Mouse (Mus musculus) midbrain, embryonic 15.5 days (tissue): ENCODE measurements around the gene Myo1b. TPM values are rescaled to one million over a fixed set of nuclear protein-coding genes. Genes with fewer than 3 reads are reported as not detected.

ENCODE experiments used
- ATAC-seq: fragments of 200-750 bp; cut with Nextera tagmentation; replicated peaks from 2 replicates; pipeline ENCODE4 v1.8.0; 2017; ENCODE audit warnings: moderate TSS enrichment
- H3K27ac ChIP-seq: fragments of 300-500 bp; sonication (generic); 2 replicates; pipeline ENCODE4 v1.5.1; 2015; ENCODE audit warnings: mild to moderate bottlenecking, inconsistent platforms
- H3K27me3 ChIP-seq: fragments of 300-500 bp; sonication (generic); replicated peaks from 2 replicates; pipeline ENCODE4 v1.6.1; 2015; ENCODE audit warnings: inconsistent platforms
- H3K36me3 ChIP-seq: fragments of 300-500 bp; sonication (generic); replicated peaks from 2 replicates; pipeline ENCODE4 v1.6.1; 2015; ENCODE audit warnings: inconsistent platforms
- H3K4me1 ChIP-seq: fragments of 300-500 bp; sonication (generic); 2 replicates; pipeline ENCODE4 v1.6.1; 2015; ENCODE audit warnings: inconsistent platforms
- H3K4me2 ChIP-seq: fragments of 300-500 bp; sonication (generic); 2 replicates; pipeline ENCODE4 v1.6.1; 2015; ENCODE audit warnings: inconsistent platforms, mild to moderate bottlenecking, moderate library complexity
- H3K4me3 ChIP-seq: fragments of 300-500 bp; sonication (generic); 2 replicates; pipeline ENCODE4 v1.5.1; 2015; ENCODE audit warnings: mild to moderate bottlenecking, inconsistent platforms
- H3K9ac ChIP-seq: fragments of 300-500 bp; sonication (generic); 2 replicates; pipeline ENCODE4 v1.6.1; 2015; ENCODE audit warnings: mild to moderate bottlenecking, inconsistent platforms
- H3K9me3 ChIP-seq: fragments of 300-500 bp; sonication (generic); 2 replicates; pipeline ENCODE4 v1.6.1; 2016; ENCODE audit warnings: inconsistent platforms
- WGBS: fragments of 180-500 bp; shearing (Covaris S2); methylation state at CpG from one replicate; pipeline ENCODE4 v1.1.7; 2015; ENCODE audit warnings: mixed read lengths; 5-methylcytosine and 5-hydroxymethylcytosine counted together
- polyA plus RNA-seq: library from polyadenylated mRNA; unstranded; fragments of >200 nt; fragmentation: Nextera tagmentation; extraction: Ambion mirVana; gene quantifications from 2 replicates; pipeline ENCODE4 v1.2.1, GENCODE M21; 2015

Gene Myo1b
- polyA plus RNA-seq, 1 experiment from 2014 or later: 69.4 TPM

DNA sequence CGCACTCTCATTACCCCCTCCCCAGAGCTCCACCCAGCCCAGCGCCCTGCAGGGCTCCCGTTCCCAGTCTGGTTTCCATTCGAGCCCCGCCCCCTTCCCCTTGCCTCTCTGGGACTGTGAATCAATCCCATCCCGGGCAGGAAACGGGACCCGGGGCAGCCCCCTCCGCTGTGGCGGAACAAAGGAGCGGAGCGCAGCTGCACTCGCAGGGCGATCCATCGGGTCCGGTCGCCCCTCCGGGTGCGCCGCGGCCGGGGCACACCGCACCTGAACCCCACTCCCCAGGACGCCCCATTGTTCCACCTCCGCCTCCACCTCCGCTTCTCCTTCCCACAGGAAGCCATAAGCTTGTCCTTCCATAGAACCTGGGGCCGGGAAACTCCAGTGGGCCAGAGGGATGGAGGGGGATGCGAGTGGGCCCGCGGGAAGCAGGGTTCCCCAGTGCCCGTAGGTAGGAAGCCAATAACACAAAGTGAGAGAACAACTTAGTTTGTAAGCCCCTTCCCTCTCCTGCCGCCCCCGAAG, 758 bp downstream of the Myo1b start:
- WGBS: under 1% methylated on average over 32 of the region's 33 CpGs

GRCm38 (mm10) chr1:51914095-51914494, 1.8 kb downstream of the Myo1b start:
- Histone ChIP-seq H3K4me3 (peak overlapping the region; percentile 89), H3K27me3 (no peaks in the 10 kb centered on the region), H3K27ac (no peak overlapping the region), H3K4me1 (peaks cover 31% of the 10 kb centered on the region), H3K9ac (no peak overlapping the region), H3K9me3 (no peaks in the 10 kb centered on the region), H3K4me2 (peak overlapping the region; percentile 67), H3K36me3 (no peaks in the 10 kb centered on the region)
- WGBS: 81% methylated on average over 3 of the region's 3 CpGs
- no peak for ATAC-seq

More for the DNA sequence above, 758 bp downstream of the Myo1b start:
- no peaks in the 10 kb centered on the region for H3K9me3 ChIP-seq
- peak overlapping the region; percentile 67 for H3K4me2 ChIP-seq
- peaks cover 21% of the 10 kb centered on the region for H3K4me1 ChIP-seq
- peak overlapping the region; percentile 82 for H3K27ac ChIP-seq
- no peaks in the 10 kb centered on the region for H3K36me3 ChIP-seq
- H3K4me3 ChIP-seq: peak overlapping the region; percentile 89
- ATAC-seq: peak; percentile 81
- peak overlapping the region; percentile 69 for H3K9ac ChIP-seq
- no peaks in the 10 kb centered on the region for H3K27me3 ChIP-seq

GRCm38 (mm10) chr1:51913071-51913814, 2.6 kb downstream of the Myo1b start:
- Histone ChIP-seq H3K4me2 (peak overlapping the region; percentile 67), H3K27me3 (no peaks in the 10 kb centered on the region), H3K9me3 (no peaks in the 10 kb centered on the region), H3K4me3 (no peak overlapping the region), H3K4me1 (peaks cover 34% of the 10 kb centered on the region), H3K27ac (no peak overlapping the region), H3K36me3 (no peaks in the 10 kb centered on the region), H3K9ac (no peak overlapping the region)
- WGBS: 69% methylated on average over 14 of the region's 14 CpGs
- no peak for ATAC-seq

- ATAC-seq: no peak
- Histone ChIP-seq H3K27ac (no peak overlapping the region), H3K4me2 (no peak overlapping the region), H3K4me3 (no peak overlapping the region), H3K36me3 (no peaks in the 10 kb centered on the region), H3K27me3 (no peaks in the 10 kb centered on the region), H3K4me1 (peaks cover 48% of the 10 kb centered on the region), H3K9ac (no peak overlapping the region), H3K9me3 (no peaks in the 10 kb centered on the region)
- 63% methylated on average over 4 of the region's 4 CpGs for WGBS
These were observed 4.5 kb downstream of the Myo1b start for GRCm38 (mm10) chr1:51911331-51911730.

- WGBS: 76% methylated on average over 2 of the region's 2 CpGs
- H3K4me2 ChIP-seq: no peak overlapping the region
These were observed 6.7 kb downstream of the Myo1b start for GRCm38 (mm10) chr1:51909204-51909603.

DNA sequence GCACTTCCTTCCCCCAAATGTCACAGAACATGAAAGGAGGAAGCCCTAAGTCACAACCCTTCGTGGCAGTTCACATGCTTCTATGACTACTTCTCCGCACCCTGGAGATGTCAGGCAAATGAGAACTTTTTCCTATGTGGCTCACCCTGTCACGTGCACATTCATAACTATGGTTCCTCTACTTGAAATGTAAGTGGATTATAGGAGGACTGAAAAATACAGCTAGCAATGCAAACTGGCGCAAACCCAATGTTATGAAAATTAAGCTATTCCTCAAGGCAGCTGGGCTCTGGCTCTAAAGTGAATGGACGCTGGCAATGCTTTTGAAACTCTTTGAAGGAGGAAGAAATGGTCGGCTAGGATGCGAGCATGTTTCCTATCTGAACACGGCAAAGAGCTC, 8.1 kb downstream of the Myo1b start:
- no peak overlapping the region for H3K4me2 ChIP-seq
- 19% methylated on average over 8 of the region's 8 CpGs for WGBS
- H3K36me3 ChIP-seq: no peaks in the 10 kb centered on the region
- no peak overlapping the region for H3K9ac ChIP-seq
- no peak overlapping the region for H3K4me3 ChIP-seq
- H3K4me1 ChIP-seq: peaks cover 34% of the 10 kb centered on the region
- no peak overlapping the region for H3K27ac ChIP-seq
- no peaks in the 10 kb centered on the region for H3K27me3 ChIP-seq
- H3K9me3 ChIP-seq: no peaks in the 10 kb centered on the region
- ATAC-seq: no peak

More at GRCm38 (mm10) chr1:51909204-51909603, 6.7 kb downstream of the Myo1b start:
- Histone ChIP-seq H3K9me3 (no peaks in the 10 kb centered on the region), H3K27me3 (no peaks in the 10 kb centered on the region), H3K27ac (no peak overlapping the region), H3K4me3 (no peak overlapping the region), H3K9ac (no peak overlapping the region), H3K36me3 (no peaks in the 10 kb centered on the region), H3K4me1 (peaks cover 46% of the 10 kb centered on the region)
- no peak; the same call in 1 of the 2 replicates for ATAC-seq

GRCm38 (mm10) chr1:51906206-51906906, 9.5 kb downstream of the Myo1b start:
- no peak overlapping the region for H3K4me3 ChIP-seq
- ATAC-seq: no peak
- no peaks in the 10 kb centered on the region for H3K9me3 ChIP-seq
- no peak overlapping the region for H3K27ac ChIP-seq
- H3K9ac ChIP-seq: no peak overlapping the region
- H3K27me3 ChIP-seq: no peaks in the 10 kb centered on the region
- no peak overlapping the region for H3K4me2 ChIP-seq
- peaks cover 34% of the 10 kb centered on the region for H3K4me1 ChIP-seq
- WGBS: 90% methylated on average over 8 of the region's 8 CpGs
- no peaks in the 10 kb centered on the region for H3K36me3 ChIP-seq

- H3K4me1 ChIP-seq: peaks cover 26% of the 10 kb centered on the region
- H3K9ac ChIP-seq: no peak overlapping the region
- 89% methylated on average over 6 of the region's 6 CpGs for WGBS
- H3K9me3 ChIP-seq: no peaks in the 10 kb centered on the region
- H3K4me3 ChIP-seq: no peak overlapping the region
- no peak overlapping the region for H3K4me2 ChIP-seq
- ATAC-seq: no peak
- no peaks in the 10 kb centered on the region for H3K27me3 ChIP-seq
- H3K36me3 ChIP-seq: no peaks in the 10 kb centered on the region
- H3K27ac ChIP-seq: no peak overlapping the region
These were observed 10.8 kb downstream of the Myo1b start for GRCm38 (mm10) chr1:51905073-51905472.

DNA sequence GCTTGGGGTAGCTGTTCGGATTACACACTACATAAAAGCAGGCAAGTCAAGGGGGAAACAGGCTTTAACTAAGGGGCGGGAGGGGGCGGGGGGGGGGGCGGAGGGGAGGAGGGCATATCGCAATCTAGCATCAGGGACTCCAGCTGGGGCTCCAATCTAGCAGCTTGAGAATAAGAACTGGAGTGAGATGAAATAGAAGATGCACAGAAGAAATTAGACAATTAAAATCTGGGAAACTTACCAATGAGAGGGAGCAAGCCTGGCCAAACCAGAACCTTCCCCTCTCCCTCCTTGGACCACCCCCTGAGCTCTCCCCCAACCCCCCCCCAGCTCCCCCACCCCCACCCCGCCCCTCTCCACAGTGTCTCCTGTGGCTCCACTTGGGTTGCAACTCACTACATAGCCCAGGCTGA, 18.7 kb downstream of the Myo1b start:
- Histone ChIP-seq H3K9me3 (no peaks in the 10 kb centered on the region), H3K4me1 (peaks cover 9% of the 10 kb centered on the region; the same call in 1 of the 2 replicates), H3K4me2 (no peak overlapping the region), H3K27ac (no peak overlapping the region), H3K36me3 (no peaks in the 10 kb centered on the region), H3K9ac (no peak overlapping the region), H3K4me3 (no peak overlapping the region), H3K27me3 (no peaks in the 10 kb centered on the region)
- ATAC-seq: no peak
- 26% methylated on average over 6 of the region's 6 CpGs for WGBS

DNA sequence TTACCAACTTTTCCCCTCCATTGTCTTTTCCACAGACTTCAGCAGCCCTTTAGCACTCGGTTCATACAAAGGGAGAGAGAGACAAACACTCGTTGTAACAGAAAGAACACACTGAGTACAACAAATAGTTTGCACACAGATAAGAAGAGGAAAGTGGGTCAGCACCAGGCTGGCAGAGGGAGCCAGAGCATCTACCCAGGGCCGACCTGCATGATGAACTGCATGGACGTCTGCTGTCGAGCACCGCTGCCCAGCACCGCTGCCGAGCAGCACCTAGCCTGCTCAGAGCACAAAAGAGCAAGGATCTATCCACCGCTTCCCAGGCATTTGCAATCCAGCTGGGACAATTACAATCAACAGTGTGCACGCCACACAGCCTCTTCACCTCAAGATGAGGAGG, 19.9 kb downstream of the Myo1b start:
- H3K4me1 ChIP-seq: peaks cover 9% of the 10 kb centered on the region; the same call in 1 of the 2 replicates
- no peaks in the 10 kb centered on the region for H3K36me3 ChIP-seq
- no peak overlapping the region for H3K27ac ChIP-seq
- peak; percentile 46 for ATAC-seq
- no peak overlapping the region for H3K4me3 ChIP-seq
- H3K4me2 ChIP-seq: no peak overlapping the region
- no peaks in the 10 kb centered on the region for H3K27me3 ChIP-seq
- 29% methylated on average over 10 of the region's 10 CpGs for WGBS
- no peaks in the 10 kb centered on the region for H3K9me3 ChIP-seq
- no peak overlapping the region for H3K9ac ChIP-seq

GRCm38 (mm10) chr1:51894721-51895120, 21.1 kb downstream of the Myo1b start:
- 68% methylated on average over 3 of the region's 3 CpGs for WGBS

DNA sequence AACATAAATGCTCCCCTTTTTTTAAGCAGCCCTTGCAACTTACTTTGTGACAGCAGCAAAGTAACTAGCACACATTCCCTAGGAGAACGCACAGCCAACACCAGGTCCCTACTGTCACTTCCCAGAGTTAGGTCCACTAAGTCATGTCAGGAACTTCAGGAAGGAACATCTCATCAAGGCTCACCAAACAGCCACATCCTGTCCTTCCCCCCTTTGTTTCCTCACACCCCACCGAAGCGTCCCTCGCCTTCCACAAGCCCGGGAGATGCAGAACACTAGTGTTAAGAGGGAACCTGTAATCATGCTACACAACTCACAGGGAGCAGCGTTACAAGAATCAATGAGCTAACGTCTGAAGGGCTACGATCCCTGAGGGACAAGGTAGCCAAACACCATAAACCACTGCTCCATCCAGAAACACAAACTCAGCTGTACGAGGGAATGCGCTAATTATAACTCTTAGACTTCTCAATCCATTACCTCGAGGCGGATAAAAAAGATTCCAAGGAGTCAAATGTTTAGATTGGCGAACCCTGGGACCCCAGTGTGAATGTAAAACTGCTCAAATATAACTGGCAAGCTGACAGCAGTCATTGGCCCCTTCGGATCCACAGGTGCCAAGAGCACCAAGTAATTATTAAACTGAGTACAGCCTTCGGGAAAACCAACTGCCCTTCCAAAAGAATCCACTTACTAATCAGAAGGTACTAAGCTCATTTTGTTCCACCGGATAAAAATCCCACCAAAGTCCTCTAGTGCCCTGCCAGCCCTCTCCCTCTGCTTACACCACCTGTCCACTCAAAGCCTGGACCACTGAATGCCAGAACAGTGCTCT, 22.1 kb downstream of the Myo1b start:
- no peaks in the 10 kb centered on the region for H3K27me3 ChIP-seq
- no peaks in the 10 kb centered on the region for H3K36me3 ChIP-seq
- H3K4me1 ChIP-seq: peaks cover 9% of the 10 kb centered on the region; the same call in 1 of the 2 replicates
- no peak overlapping the region for H3K4me2 ChIP-seq
- no peak for ATAC-seq
- H3K27ac ChIP-seq: no peak overlapping the region
- no peak overlapping the region for H3K9ac ChIP-seq
- no peaks in the 10 kb centered on the region for H3K9me3 ChIP-seq
- no peak overlapping the region for H3K4me3 ChIP-seq
- 83% methylated on average over 16 of the region's 16 CpGs for WGBS

More at GRCm38 (mm10) chr1:51894721-51895120, 21.1 kb downstream of the Myo1b start:
- Histone ChIP-seq H3K36me3 (no peaks in the 10 kb centered on the region), H3K4me2 (no peak overlapping the region), H3K9me3 (no peaks in the 10 kb centered on the region), H3K27me3 (no peaks in the 10 kb centered on the region), H3K4me1 (peaks cover 9% of the 10 kb centered on the region; the same call in 1 of the 2 replicates), H3K4me3 (no peak overlapping the region), H3K27ac (no peak overlapping the region), H3K9ac (no peak overlapping the region)
- ATAC-seq: no peak
